15 mouse cellular contexts compared by ENCODE assay signal in genomic region chr5:35019673-35020300, GRCm38 (mm10). TPM values are rescaled to one million over a fixed set of nuclear protein-coding genes. Genes with fewer than 3 reads are reported as not detected.
A peak's percentile ranks its signal among the peaks of the same experiment; 100 is the strongest.
DNase-seq lines count a peak whose midpoint lies in the region; ATAC-seq and TF ChIP-seq lines count a peak whose summit lies in the region.
"Had no signal": no experiment of that assay in that cellular context is flagged by ENCODE, and none has a peak within 500 bp of the region (broad histone marks: within the 10 kb centered on the region; RNA-seq: fewer than 3 reads in every experiment).

No protein-coding gene starts in this region.

- H3K4me3 ChIP-seq in forebrain, postnatal 0 days (ENCODE audit: low read depth, low read length) = no peak overlapping the region
- H3K4me3 ChIP-seq in forebrain, embryonic 10.5 days = no peak overlapping the region
- H3K4me3 ChIP-seq in limb, embryonic 13.5 days = no peak overlapping the region
- H3K4me3 ChIP-seq in limb, embryonic 10.5 days = no peak overlapping the region
- no peak overlapping the region for H3K4me3 ChIP-seq in kidney, embryonic 16.5 days (ENCODE audit: low read length)
- H3K4me3 ChIP-seq: limb, embryonic 12.5 days had no signal

- TF ChIP-seq CTCF in forebrain, postnatal 0 days (IDR thresholded peaks at IDR 0.05; ENCODE audit: low read depth) = no peak

- no peaks in the 10 kb centered on the region for H3K27me3 ChIP-seq in forebrain, postnatal 0 days (ENCODE audit: insufficient read depth, low read length)
- no peaks in the 10 kb centered on the region for H3K27me3 ChIP-seq in forebrain, embryonic 10.5 days (ENCODE audit: poor library complexity, severe bottlenecking)
- H3K27me3 ChIP-seq in limb, embryonic 13.5 days = no peaks in the 10 kb centered on the region
- no peaks in the 10 kb centered on the region for H3K27me3 ChIP-seq in limb, embryonic 10.5 days (ENCODE audit: low read depth, poor library complexity, severe bottlenecking)
- no peaks in the 10 kb centered on the region for H3K27me3 ChIP-seq in kidney, embryonic 16.5 days (ENCODE audit: insufficient read depth, low read length)
- H3K27me3 ChIP-seq: limb, embryonic 12.5 days had no signal

- H3K4me1 ChIP-seq in forebrain, postnatal 0 days (ENCODE audit: insufficient read depth) = peaks cover 3% of the 10 kb centered on the region; the same call in 1 of the 2 replicates
- H3K4me1 ChIP-seq in forebrain, embryonic 10.5 days = peaks cover 16% of the 10 kb centered on the region
- H3K4me1 ChIP-seq in limb, embryonic 13.5 days = peaks cover 13% of the 10 kb centered on the region; the same call in 1 of the 2 replicates
- H3K4me1 ChIP-seq in limb, embryonic 10.5 days = peaks cover 12% of the 10 kb centered on the region; the same call in 1 of the 2 replicates
- no peaks in the 10 kb centered on the region for H3K4me1 ChIP-seq in kidney, embryonic 16.5 days (ENCODE audit: insufficient read depth, low read length)

- ATAC-seq in forebrain, postnatal 0 days = peak; percentile 77
- ATAC-seq in limb, embryonic 13.5 days (ENCODE audit: low FRiP score, low read depth) = no peak
- no peak for ATAC-seq in kidney, embryonic 16.5 days (ENCODE audit: low FRiP score, low TSS enrichment)

- no peak overlapping the region for H3K9ac ChIP-seq in forebrain, postnatal 0 days
- no peak overlapping the region for H3K9ac ChIP-seq in limb, embryonic 13.5 days
- no peak overlapping the region for H3K9ac ChIP-seq in kidney, embryonic 16.5 days (replicated peaks; ENCODE audit: low read length)
- H3K9ac ChIP-seq: limb, embryonic 12.5 days had no signal

- H3K9me3 ChIP-seq in forebrain, postnatal 0 days (ENCODE audit: low read length) = no peaks in the 10 kb centered on the region
- no peaks in the 10 kb centered on the region for H3K9me3 ChIP-seq in forebrain, embryonic 10.5 days
- H3K9me3 ChIP-seq in limb, embryonic 13.5 days = no peaks in the 10 kb centered on the region
- H3K9me3 ChIP-seq in limb, embryonic 10.5 days (replicated peaks) = no peaks in the 10 kb centered on the region
- no peaks in the 10 kb centered on the region for H3K9me3 ChIP-seq in kidney, embryonic 16.5 days (ENCODE audit: low read length)
- H3K9me3 ChIP-seq: limb, embryonic 12.5 days had no signal

- H3K4me2 ChIP-seq in forebrain, postnatal 0 days (ENCODE audit: low read depth) = no peak overlapping the region
- H3K4me2 ChIP-seq in limb, embryonic 13.5 days (replicated peaks) = no peak overlapping the region
- H3K4me2 ChIP-seq in kidney, embryonic 16.5 days (replicated peaks; ENCODE audit: low read depth, low read length) = no peak overlapping the region
- H3K4me2 ChIP-seq: limb, embryonic 12.5 days had no signal

- WGBS in forebrain, postnatal 0 days = 60% methylated on average over 9 of the region's 9 CpGs
- 87% methylated on average over 9 of the region's 9 CpGs for whole genome bisulfite sequencing in forebrain, embryonic 10.5 days
- WGBS in limb, embryonic 13.5 days = 78% methylated on average over 9 of the region's 9 CpGs
- 90% methylated on average over 9 of the region's 9 CpGs for WGBS in limb, embryonic 10.5 days
- WGBS in kidney, embryonic 16.5 days = 81% methylated on average over 9 of the region's 9 CpGs

- H3K27ac ChIP-seq in forebrain, postnatal 0 days (ENCODE audit: low read depth, low read length) = peak overlapping the region; percentile 60; the same call in 1 of the 2 replicates
- H3K27ac ChIP-seq in forebrain, embryonic 10.5 days = no peak overlapping the region
- peak overlapping the region; percentile 22; the same call in 1 of the 2 replicates for H3K27ac ChIP-seq in limb, embryonic 13.5 days
- H3K27ac ChIP-seq in limb, embryonic 10.5 days = no peak overlapping the region
- H3K27ac ChIP-seq in kidney, embryonic 16.5 days (ENCODE audit: low read length) = no peak overlapping the region

- DNase-seq in forebrain, postnatal 0 days = peak; percentile 56
- DNase-seq in forebrain, embryonic 10.5 days (ENCODE audit: extremely low spot score, low spot score) = no peak
- DNase-seq in limb, embryonic 10.5 days (ENCODE audit: low spot score) = no peak
- peak; percentile 75 for DNase-seq in NIH3T3 (ENCODE audit: low read depth)
- peak; percentile 71 to 83 for DNase-seq in right cerebral cortex, postnatal 10 days (ENCODE audit: low spot score in 2 of 2)
- DNase-seq in spleen, adult 18-20 months = no peak
- DNase-seq: adrenal gland, postnatal 14 days; cerebellum, adult 11-12 months; heart, adult 18-20 months; kidney, postnatal 25 days; lung, postnatal 4 days; thymus, adult 18-20 months had no signal

- peaks cover 22% of the 10 kb centered on the region for H3K36me3 ChIP-seq in forebrain, postnatal 0 days (ENCODE audit: insufficient read depth)
- H3K36me3 ChIP-seq in forebrain, embryonic 10.5 days (replicated peaks) = peaks cover 76% of the 10 kb centered on the region
- peaks cover 62% of the 10 kb centered on the region for H3K36me3 ChIP-seq in limb, embryonic 13.5 days
- peaks cover 78% of the 10 kb centered on the region for H3K36me3 ChIP-seq in limb, embryonic 10.5 days
- H3K36me3 ChIP-seq in kidney, embryonic 16.5 days (ENCODE audit: insufficient read depth, low read length) = peaks cover 14% of the 10 kb centered on the region; the same call in 1 of the 2 replicates

RNA-seq across cellular contexts. Expression of gene Hgfac, which starts 21.5 kb away (rescaled TPM):
- total RNA-seq in forebrain, postnatal 0 days (2014; rRNA removed) = 0.69 and 2.1 TPM in 2 replicates
- 0.36 TPM in 1 of 2 replicates, not detected in the other for polyA plus RNA-seq in forebrain, postnatal 0 days (2015; fragmentation: Nextera tagmentation; extraction: Ambion mirVana)
- 0.12 and 0.79 TPM in 2 replicates for polyA plus RNA-seq in forebrain, embryonic 10.5 days (2016; fragmentation: Nextera tagmentation; extraction: Ambion mirVana)
- 0.59 and 0.71 TPM in 2 replicates for polyA plus RNA-seq in limb, embryonic 13.5 days (2015; fragmentation: Nextera tagmentation; extraction: Ambion mirVana)
- 0.15 TPM in 1 of 2 replicates, not detected in the other for polyA plus RNA-seq in limb, embryonic 10.5 days (2016; fragmentation: Nextera tagmentation; extraction: Ambion mirVana)
- 2.6 and 4.8 TPM in 2 replicates for polyA plus RNA-seq in kidney, embryonic 16.5 days (2015; fragmentation: Nextera tagmentation; extraction: Ambion mirVana)

RNA-seq across cellular contexts. Expression of gene Dok7, which starts 36.8 kb away (rescaled TPM):
- 15.0 and 16.4 TPM in 2 replicates for total RNA-seq in forebrain, postnatal 0 days (2014; rRNA removed)
- polyA plus RNA-seq in forebrain, postnatal 0 days (2015; fragmentation: Nextera tagmentation; extraction: Ambion mirVana) = 9.6 and 10.1 TPM in 2 replicates
- polyA plus RNA-seq in forebrain, embryonic 10.5 days (2016; fragmentation: Nextera tagmentation; extraction: Ambion mirVana) = 0.12 and 0.38 TPM in 2 replicates
- polyA plus RNA-seq in limb, embryonic 13.5 days (2015; fragmentation: Nextera tagmentation; extraction: Ambion mirVana) = 5.1 and 5.7 TPM in 2 replicates
- 0.26 and 0.31 TPM in 2 replicates for polyA plus RNA-seq in limb, embryonic 10.5 days (2016; fragmentation: Nextera tagmentation; extraction: Ambion mirVana)
- polyA plus RNA-seq in kidney, embryonic 16.5 days (2015; fragmentation: Nextera tagmentation; extraction: Ambion mirVana) = 1.0 and 1.3 TPM in 2 replicates

Comparison
In these comparisons a context has a peak if more than half of its experiments do, and no peak if none do; other contexts are left out.
1. DNase-seq: peak in forebrain, postnatal 0 days (single experiment), NIH3T3 (single experiment) and right cerebral cortex, postnatal 10 days (2 of 2); none in forebrain, embryonic 10.5 days (single experiment), limb, embryonic 10.5 days (single experiment) and spleen, adult 18-20 months (0 of 2).
2. H3K27ac ChIP-seq: peak in forebrain, postnatal 0 days (single experiment) and limb, embryonic 13.5 days (single experiment); none in forebrain, embryonic 10.5 days (single experiment), limb, embryonic 10.5 days (single experiment) and kidney, embryonic 16.5 days (single experiment).